Mouse (Mus musculus): ENCODE data around the gene Pan2. TPM values are rescaled to one million over a fixed set of nuclear protein-coding genes. Genes with fewer than 3 reads are reported as not detected.

Gene Pan2
- total RNA-seq, 2 experiments from 2014 or later = 9.8 to 25.7 TPM

GRCm38 (mm10) chr10:128370021-128370420 is 66.9 kb downstream of the Pan2 start:
- no peak for ATAC-seq (replicated peaks; ENCODE audit: poor library complexity, severe bottlenecking)

DNA sequence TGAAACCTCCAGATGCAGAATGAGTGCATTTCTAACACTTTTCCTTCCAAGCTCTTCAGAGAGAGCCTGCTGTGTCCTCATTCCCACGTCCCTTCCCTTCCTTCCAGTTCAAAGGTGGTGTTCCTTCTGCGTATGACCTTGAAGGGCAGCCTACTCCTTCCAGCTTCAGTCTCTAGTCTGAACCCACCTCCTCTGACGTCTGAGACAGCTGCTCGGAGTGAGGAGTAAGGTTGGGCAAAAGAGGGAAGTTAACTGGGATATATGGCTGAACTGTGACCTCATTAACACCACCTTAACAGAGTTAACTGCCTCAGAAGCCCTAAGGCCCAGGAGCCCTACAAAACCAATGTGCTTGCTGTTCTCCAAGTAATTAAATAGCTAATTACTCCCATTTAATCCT is 67.5 kb downstream of the Pan2 start:
- ATAC-seq (replicated peaks; ENCODE audit: poor library complexity, severe bottlenecking) = peak; percentile 15

Other genes starting within 250 kb of the Pan2 start
- gene Ptges3, start 244.4 kb upstream of the Pan2 start, total RNA-seq (2014; fragmentation: Nextera tagmentation) = 204 and 218 TPM in 2 replicates
- 321 and 371 TPM in 2 replicates for gene Ptges3, start 244.4 kb upstream of the Pan2 start, total RNA-seq (2017)
- gene Atp5b, start 220.1 kb upstream of the Pan2 start, total RNA-seq (2014; fragmentation: Nextera tagmentation) = 1,867 and 2,007 TPM in 2 replicates
- 1,997 and 2,300 TPM in 2 replicates for gene Atp5b, start 220.1 kb upstream of the Pan2 start, total RNA-seq (2017)
- 54.8 and 64.2 TPM in 2 replicates for gene Baz2a, start 211.8 kb upstream of the Pan2 start, total RNA-seq (2014; fragmentation: Nextera tagmentation)
- gene Baz2a, start 211.8 kb upstream of the Pan2 start, total RNA-seq (2017) = 15.0 and 17.2 TPM in 2 replicates
- 14.3 and 20.5 TPM in 2 replicates for gene Rbms2, start 123.0 kb upstream of the Pan2 start, total RNA-seq (2014; fragmentation: Nextera tagmentation)
- gene Rbms2, start 123.0 kb upstream of the Pan2 start, total RNA-seq (2017) = 1.8 and 2.1 TPM in 2 replicates
- gene Gls2, start 108.9 kb upstream of the Pan2 start, total RNA-seq (2014; fragmentation: Nextera tagmentation) = not detected in 2 replicates
- gene Gls2, start 108.9 kb upstream of the Pan2 start, total RNA-seq (2017) = not detected in 2 replicates
- gene Spryd4, start 91.5 kb upstream of the Pan2 start, total RNA-seq (2014; fragmentation: Nextera tagmentation) = 15.1 and 16.3 TPM in 2 replicates
- 9.7 and 19.2 TPM in 2 replicates for gene Spryd4, start 91.5 kb upstream of the Pan2 start, total RNA-seq (2017)
- gene Mip, start 77.5 kb upstream of the Pan2 start, total RNA-seq (2014; fragmentation: Nextera tagmentation) = 0.75 TPM in 1 of 2 replicates, not detected in the other
- gene Mip, start 77.5 kb upstream of the Pan2 start, total RNA-seq (2017) = not detected in 2 replicates
- 55.4 and 70.5 TPM in 2 replicates for gene Timeless, start 71.3 kb upstream of the Pan2 start, total RNA-seq (2014; fragmentation: Nextera tagmentation)
- gene Timeless, start 71.3 kb upstream of the Pan2 start, total RNA-seq (2017) = 64.0 and 71.4 TPM in 2 replicates
- 0.41 and 3.2 TPM in 2 replicates for gene Apon, start 49.2 kb upstream of the Pan2 start, total RNA-seq (2014; fragmentation: Nextera tagmentation)
- gene Apon, start 49.2 kb upstream of the Pan2 start, total RNA-seq (2017) = 0.31 and 0.99 TPM in 2 replicates
- not detected in 2 replicates for gene Apof, start 34.7 kb upstream of the Pan2 start, total RNA-seq (2014; fragmentation: Nextera tagmentation)
- 0.34 and 0.57 TPM in 2 replicates for gene Apof, start 34.7 kb upstream of the Pan2 start, total RNA-seq (2017)
- 26.8 and 28.5 TPM in 2 replicates for gene Stat2, start 32.8 kb upstream of the Pan2 start, total RNA-seq (2014; fragmentation: Nextera tagmentation)
- 6.5 and 7.1 TPM in 2 replicates for gene Stat2, start 32.8 kb upstream of the Pan2 start, total RNA-seq (2017)
- gene Il23a, start 4.6 kb upstream of the Pan2 start, total RNA-seq (2014; fragmentation: Nextera tagmentation) = not detected in 2 replicates
- 1.3 and 1.6 TPM in 2 replicates for gene Il23a, start 4.6 kb upstream of the Pan2 start, total RNA-seq (2017)
- gene Cnpy2, start 19.1 kb downstream of the Pan2 start, total RNA-seq (2014; fragmentation: Nextera tagmentation) = 108 and 200 TPM in 2 replicates
- gene Cnpy2, start 19.1 kb downstream of the Pan2 start, total RNA-seq (2017) = 135 TPM in 2 replicates
- 175 and 176 TPM in 2 replicates for gene Cs, start 34.4 kb downstream of the Pan2 start, total RNA-seq (2014; fragmentation: Nextera tagmentation)
- 104 and 114 TPM in 2 replicates for gene Cs, start 34.4 kb downstream of the Pan2 start, total RNA-seq (2017)
- gene Coq10a, start 65.7 kb downstream of the Pan2 start, total RNA-seq (2014; fragmentation: Nextera tagmentation) = 20.8 and 28.4 TPM in 2 replicates
- 6.8 and 7.9 TPM in 2 replicates for gene Coq10a, start 65.7 kb downstream of the Pan2 start, total RNA-seq (2017)
- gene Ankrd52, start 73.8 kb downstream of the Pan2 start, total RNA-seq (2014; fragmentation: Nextera tagmentation) = 58.1 and 60.1 TPM in 2 replicates
- gene Ankrd52, start 73.8 kb downstream of the Pan2 start, total RNA-seq (2017) = 9.1 and 11.3 TPM in 2 replicates
- not detected in 2 replicates for gene Slc39a5, start 97.9 kb downstream of the Pan2 start, total RNA-seq (2014; fragmentation: Nextera tagmentation)
- not detected in 2 replicates for gene Slc39a5, start 97.9 kb downstream of the Pan2 start, total RNA-seq (2017)
- gene Nabp2, start 108.2 kb downstream of the Pan2 start, total RNA-seq (2014; fragmentation: Nextera tagmentation) = 80.4 and 115 TPM in 2 replicates
- 58.6 and 60.5 TPM in 2 replicates for gene Nabp2, start 108.2 kb downstream of the Pan2 start, total RNA-seq (2017)
- gene Rnf41, start 108.3 kb downstream of the Pan2 start, total RNA-seq (2014; fragmentation: Nextera tagmentation) = 15.7 and 29.1 TPM in 2 replicates
- gene Rnf41, start 108.3 kb downstream of the Pan2 start, total RNA-seq (2017) = 16.5 and 18.6 TPM in 2 replicates
- 90.4 and 113 TPM in 2 replicates for gene Smarcc2, start 155.9 kb downstream of the Pan2 start, total RNA-seq (2014; fragmentation: Nextera tagmentation)
- gene Smarcc2, start 155.9 kb downstream of the Pan2 start, total RNA-seq (2017) = 56.4 and 56.9 TPM in 2 replicates
- 1,019 and 1,105 TPM in 2 replicates for gene Myl6, start 190.8 kb downstream of the Pan2 start, total RNA-seq (2014; fragmentation: Nextera tagmentation)
- gene Myl6, start 190.8 kb downstream of the Pan2 start, total RNA-seq (2017) = 1,278 and 1,308 TPM in 2 replicates
- gene Myl6b, start 195.3 kb downstream of the Pan2 start, total RNA-seq (2014; fragmentation: Nextera tagmentation) = 10.7 and 13.7 TPM in 2 replicates
- 1.2 and 1.7 TPM in 2 replicates for gene Myl6b, start 195.3 kb downstream of the Pan2 start, total RNA-seq (2017)
- gene Esyt1, start 222.5 kb downstream of the Pan2 start, total RNA-seq (2014; fragmentation: Nextera tagmentation) = 89.1 and 90.5 TPM in 2 replicates
- gene Esyt1, start 222.5 kb downstream of the Pan2 start, total RNA-seq (2017) = 78.8 and 97.6 TPM in 2 replicates
- gene Zc3h10, start 244.4 kb downstream of the Pan2 start, total RNA-seq (2014; fragmentation: Nextera tagmentation) = 8.8 and 9.7 TPM in 2 replicates
- gene Zc3h10, start 244.4 kb downstream of the Pan2 start, total RNA-seq (2017) = 12.5 and 13.6 TPM in 2 replicates
- 6,066 and 6,315 TPM in 2 replicates for gene Rpl41, start 246.0 kb downstream of the Pan2 start, total RNA-seq (2014; fragmentation: Nextera tagmentation)
- gene Rpl41, start 246.0 kb downstream of the Pan2 start, total RNA-seq (2017) = 3,608 and 4,444 TPM in 2 replicates